11 mouse cellular contexts compared by ENCODE assay signal in the genomic region with DNA sequence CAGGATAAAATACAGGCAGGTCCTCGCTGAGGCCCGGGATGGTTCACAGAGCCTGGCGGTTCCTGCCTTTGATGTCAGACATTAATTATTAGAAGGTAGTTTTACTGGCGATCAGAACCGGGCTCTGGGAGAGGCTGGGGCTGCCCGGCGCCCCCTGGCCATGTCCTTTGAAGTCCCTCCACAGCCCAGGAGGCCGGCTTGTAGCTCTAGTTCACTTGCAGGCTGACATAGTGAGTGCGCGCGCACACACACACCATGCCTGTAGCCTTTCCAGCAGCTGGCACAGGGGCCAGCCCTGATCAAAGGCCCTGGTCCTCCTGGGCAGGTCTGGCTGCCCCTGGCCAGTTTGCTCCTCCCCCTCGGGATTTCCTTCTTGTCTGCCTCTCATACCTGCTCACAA. TPM values are rescaled to one million over a fixed set of nuclear protein-coding genes. Genes with fewer than 3 reads are reported as not detected.
DNase-seq lines count a peak whose midpoint lies in the region; ATAC-seq and TF ChIP-seq lines count a peak whose summit lies in the region.
"Had no signal": no experiment of that assay in that cellular context is flagged by ENCODE, and none has a peak within 500 bp of the region (broad histone marks: within the 10 kb centered on the region; RNA-seq: fewer than 3 reads in every experiment).

No protein-coding gene starts in this region.

- no peak for DNase-seq in left cerebral cortex, adult 2 months (ENCODE audit: extremely low spot score in 1 of 2, low spot score in 2 of 2)
- no peak for DNase-seq in left cerebral cortex, postnatal 14 days (ENCODE audit: low spot score in 2 of 2)
- peak; percentile 79 for DNase-seq in kidney, postnatal 14 days
- no peak for DNase-seq in urinary bladder, adult 18-20 months (ENCODE audit: low spot score in 2 of 2)
- no peak for DNase-seq in frontal cortex, adult 2 months (ENCODE audit: extremely low spot score in 1 of 2, low spot score in 1 of 2)
- DNase-seq in cerebellum, postnatal 25 days, result no peak
- DNase-seq: cerebellum, postnatal 36 days; heart, postnatal 10 days had no signal

- H3K9me3 ChIP-seq in forebrain, embryonic 16.5 days (ENCODE audit: control insufficient read depth, low read length), result no peaks in the 10 kb centered on the region
- H3K9me3 ChIP-seq in neural tube, embryonic 15.5 days (replicated peaks), result no peaks in the 10 kb centered on the region
- H3K9me3 ChIP-seq: megakaryocyte, embryonic 14.5 days had no signal

- H3K4me2 ChIP-seq in forebrain, embryonic 16.5 days (ENCODE audit: low read length), result no peak overlapping the region
- H3K4me2 ChIP-seq in neural tube, embryonic 15.5 days, result no peak overlapping the region

- no peak for ATAC-seq in forebrain, embryonic 16.5 days
- no peak for ATAC-seq in neural tube, embryonic 15.5 days (ENCODE audit: low FRiP score)

- H3K36me3 ChIP-seq in forebrain, embryonic 16.5 days (ENCODE audit: control insufficient read depth, insufficient read depth), result no peaks in the 10 kb centered on the region
- H3K36me3 ChIP-seq in neural tube, embryonic 15.5 days, result peaks cover 34% of the 10 kb centered on the region

- intact Hi-C loops in left cerebral cortex, adult 2 months (cut with DNase I), result no loop called here
- intact Hi-C loops in left cerebral cortex, postnatal 14 days (cut with DNase I), result no loop called here

- no peak for TF ChIP-seq CTCF in left cerebral cortex, adult 2 months (IDR thresholded peaks at IDR 0.05)

- 45% methylated on average over 12 of the region's 12 CpGs for WGBS in forebrain, embryonic 16.5 days
- 11% methylated on average over 12 of the region's 12 CpGs for WGBS in neural tube, embryonic 15.5 days

- H3K4me3 ChIP-seq in left cerebral cortex, adult 2 months, result no peak overlapping the region
- no peak overlapping the region for H3K4me3 ChIP-seq in forebrain, embryonic 16.5 days (replicated peaks; ENCODE audit: low read length)
- H3K4me3 ChIP-seq in neural tube, embryonic 15.5 days (replicated peaks), result no peak overlapping the region
- H3K4me3 ChIP-seq: megakaryocyte, embryonic 14.5 days had no signal

- no peak overlapping the region for H3K9ac ChIP-seq in forebrain, embryonic 16.5 days (replicated peaks; ENCODE audit: low read depth, low read length)
- H3K9ac ChIP-seq in neural tube, embryonic 15.5 days (replicated peaks), result no peak overlapping the region

- H3K4me1 ChIP-seq in forebrain, embryonic 16.5 days (replicated peaks; ENCODE audit: control insufficient read depth, insufficient read depth, low read length), result no peaks in the 10 kb centered on the region
- H3K4me1 ChIP-seq in neural tube, embryonic 15.5 days, result peaks cover 15% of the 10 kb centered on the region

- H3K27ac ChIP-seq in left cerebral cortex, adult 2 months, result peak overlapping the region; percentile 64
- peak overlapping the region; percentile 28; the same call in 1 of the 2 replicates for H3K27ac ChIP-seq in forebrain, embryonic 16.5 days (ENCODE audit: low read length)
- peak overlapping the region; percentile 24 for H3K27ac ChIP-seq in neural tube, embryonic 15.5 days (replicated peaks)

- H3K27me3 ChIP-seq in forebrain, embryonic 16.5 days (replicated peaks; ENCODE audit: control insufficient read depth, insufficient read depth, low read length), result no peaks in the 10 kb centered on the region
- H3K27me3 ChIP-seq in neural tube, embryonic 15.5 days (replicated peaks), result no peaks in the 10 kb centered on the region
- H3K27me3 ChIP-seq: megakaryocyte, embryonic 14.5 days had no signal

RNA-seq across cellular contexts. Expression of gene Cenpx, which starts 17.9 kb away (rescaled TPM):
- 10 to 100 TPM; 18.9 to 21.3 TPM for total RNA-seq in left cerebral cortex, adult 2 months (2021)
- 10 to 100 TPM; 26.8 to 30.2 TPM for total RNA-seq in left cerebral cortex, postnatal 14 days (2021)
- polyA plus RNA-seq in forebrain, embryonic 16.5 days (2015; fragmentation: Nextera tagmentation; extraction: Ambion mirVana), result 82.8 and 95.0 TPM in 2 replicates
- polyA plus RNA-seq in neural tube, embryonic 15.5 days (2015; fragmentation: Nextera tagmentation; extraction: Ambion mirVana), result 108 and 115 TPM in 2 replicates
- 34.0 and 37.4 TPM in 2 replicates for polyA plus RNA-seq in frontal cortex, adult 2 months (2012; rRNA removed)

RNA-seq across cellular contexts. Expression of gene Lrrc45, which starts 18.1 kb away (rescaled TPM):
- total RNA-seq in left cerebral cortex, adult 2 months (2021), result 10 to 100 TPM; 61.4 to 62.3 TPM
- total RNA-seq in left cerebral cortex, postnatal 14 days (2021), result 10 to 100 TPM; 57.2 to 60.1 TPM
- 91.0 and 118 TPM in 2 replicates for polyA plus RNA-seq in forebrain, embryonic 16.5 days (2015; fragmentation: Nextera tagmentation; extraction: Ambion mirVana)
- polyA plus RNA-seq in neural tube, embryonic 15.5 days (2015; fragmentation: Nextera tagmentation; extraction: Ambion mirVana), result 76.8 and 81.3 TPM in 2 replicates
- polyA plus RNA-seq in frontal cortex, adult 2 months (2012; rRNA removed), result 111 and 130 TPM in 2 replicates

RNA-seq across cellular contexts. Expression of gene Aspscr1, which starts 22.9 kb away (rescaled TPM):
- total RNA-seq in left cerebral cortex, adult 2 months (2021), result 10 to 100 TPM; 47.4 to 54.9 TPM
- 10 to 100 TPM; 50.0 to 59.5 TPM for total RNA-seq in left cerebral cortex, postnatal 14 days (2021)
- polyA plus RNA-seq in forebrain, embryonic 16.5 days (2015; fragmentation: Nextera tagmentation; extraction: Ambion mirVana), result 132 and 158 TPM in 2 replicates
- 144 and 148 TPM in 2 replicates for polyA plus RNA-seq in neural tube, embryonic 15.5 days (2015; fragmentation: Nextera tagmentation; extraction: Ambion mirVana)
- polyA plus RNA-seq in frontal cortex, adult 2 months (2012; rRNA removed), result 45.1 and 51.8 TPM in 2 replicates

RNA-seq across cellular contexts. Expression of gene Rac3, which starts 25.6 kb away (rescaled TPM):
- 10 to 100 TPM; 34.0 to 39.6 TPM for total RNA-seq in left cerebral cortex, adult 2 months (2021)
- total RNA-seq in left cerebral cortex, postnatal 14 days (2021), result 10 to 100 TPM; 92.2 to 99.5 TPM
- 251 and 347 TPM in 2 replicates for polyA plus RNA-seq in forebrain, embryonic 16.5 days (2015; fragmentation: Nextera tagmentation; extraction: Ambion mirVana)
- polyA plus RNA-seq in neural tube, embryonic 15.5 days (2015; fragmentation: Nextera tagmentation; extraction: Ambion mirVana), result 459 and 611 TPM in 2 replicates
- polyA plus RNA-seq in frontal cortex, adult 2 months (2012; rRNA removed), result 65.0 and 73.7 TPM in 2 replicates

RNA-seq across cellular contexts. Expression of gene Dcxr, which starts 31.4 kb away (rescaled TPM):
- total RNA-seq in left cerebral cortex, adult 2 months (2021), result 1 to 10 TPM; 7.1 to 8.4 TPM
- total RNA-seq in left cerebral cortex, postnatal 14 days (2021), result 1 to 10 TPM; 5.7 to 7.8 TPM
- polyA plus RNA-seq in forebrain, embryonic 16.5 days (2015; fragmentation: Nextera tagmentation; extraction: Ambion mirVana), result 7.6 TPM in 2 replicates
- polyA plus RNA-seq in neural tube, embryonic 15.5 days (2015; fragmentation: Nextera tagmentation; extraction: Ambion mirVana), result 9.4 and 18.9 TPM in 2 replicates
- 24.2 and 25.6 TPM in 2 replicates for polyA plus RNA-seq in frontal cortex, adult 2 months (2012; rRNA removed)
